Mouse (Mus musculus) heart, postnatal 0 days (tissue): ENCODE data around the gene Zfp764.

Experiments
- CTCF ChIP-seq: IDR thresholded peaks from 2 replicates; pipeline ENCODE4 v1.5.1; 2016; ENCODE audit warnings: antibody characterized with exemption, control low read depth, low read depth
- EP300 ChIP-seq: IDR thresholded peaks from 2 replicates; pipeline ENCODE4 v1.6.1; 2016; ENCODE audit warnings: antibody characterized with exemption, low read depth

GRCm38 (mm10) chr7:127425291-127425690 is 18.7 kb upstream of the Zfp764 start:
- no peak for TF ChIP-seq EP300
- no peak for TF ChIP-seq CTCF
